Mouse (Mus musculus) lung, embryonic 16.5 days (tissue): ENCODE measurements around the gene Trpv2. TPM values are rescaled to one million over a fixed set of nuclear protein-coding genes. Genes with fewer than 3 reads are reported as not detected.

Experiments
- ATAC-seq: fragments of 200-750 bp; cut with Nextera tagmentation; 2 replicates; pipeline ENCODE4 v1.8.0; 2017; ENCODE audit warnings: low read depth, mild to moderate bottlenecking, moderate library complexity
- H3K27ac ChIP-seq: fragments of 300-500 bp; sonication (generic); 2 replicates; pipeline ENCODE4 v1.5.1; 2014; ENCODE audit warnings: mild to moderate bottlenecking, control low read depth, low read length
- H3K27me3 ChIP-seq: fragments of 300-500 bp; sonication (generic); 2 replicates; pipeline ENCODE4 v1.6.1; 2014; ENCODE audit warnings: low read depth, low read length, mixed read lengths; ENCODE audit not compliant: control insufficient read depth, insufficient read depth
- H3K36me3 ChIP-seq: fragments of 300-500 bp; sonication (generic); 2 replicates; pipeline ENCODE4 v1.6.1; 2014; ENCODE audit warnings: low read length; ENCODE audit not compliant: control insufficient read depth, insufficient read depth
- H3K4me1 ChIP-seq: fragments of 300-500 bp; sonication (generic); replicated peaks from 2 replicates; pipeline ENCODE4 v1.6.1; 2014; ENCODE audit warnings: low read length, mixed read lengths; ENCODE audit not compliant: control insufficient read depth, insufficient read depth
- H3K4me2 ChIP-seq: fragments of 300-500 bp; sonication (generic); 2 replicates; pipeline ENCODE4 v1.6.1; 2014; ENCODE audit warnings: low read depth, low read length, control low read depth
- H3K4me3 ChIP-seq: fragments of 300-500 bp; sonication (generic); 2 replicates; pipeline ENCODE4 v1.5.1; 2014; ENCODE audit warnings: mild to moderate bottlenecking, low read length, control low read depth
- H3K9ac ChIP-seq: fragments of 300-500 bp; sonication (generic); 2 replicates; pipeline ENCODE4 v1.6.1; 2014; ENCODE audit warnings: low read length, control low read depth
- H3K9me3 ChIP-seq: fragments of 300-500 bp; sonication (generic); 2 replicates; pipeline ENCODE4 v1.6.1; 2016; ENCODE audit warnings: low read length; ENCODE audit not compliant: control insufficient read depth
- WGBS: fragments of 180-500 bp; shearing (Covaris S2); extraction: QIAGEN DNeasy Blood & Tissue Kit; methylation state at CpG from one replicate; pipeline ENCODE4 v1.1.7; 2014; 5-methylcytosine and 5-hydroxymethylcytosine counted together
- polyA plus RNA-seq: library from polyadenylated mRNA; unstranded; fragments of >200 nt; fragmentation: Nextera tagmentation; extraction: Ambion mirVana; gene quantifications from 2 replicates; pipeline ENCODE4 v1.2.1, GENCODE M21; 2015

Gene Trpv2
- polyA plus RNA-seq, 1 experiment from 2014 or later = 4.8 TPM

- 82% methylated on average over 2 of the region's 2 CpGs for WGBS
- Histone ChIP-seq H3K27ac (no peak overlapping the region), H3K27me3 (no peaks in the 10 kb centered on the region), H3K36me3 (no peaks in the 10 kb centered on the region), H3K9ac (no peak overlapping the region), H3K4me2 (no peak overlapping the region), H3K4me1 (no peaks in the 10 kb centered on the region), H3K4me3 (no peak overlapping the region), H3K9me3 (no peaks in the 10 kb centered on the region)
- no peak for ATAC-seq
Observed at GRCm38 (mm10) chr11:62591026-62591425, 16.7 kb downstream of the Trpv2 start.

- H3K9me3 ChIP-seq = no peaks in the 10 kb centered on the region
- H3K36me3 ChIP-seq = no peaks in the 10 kb centered on the region
- no peak overlapping the region for H3K27ac ChIP-seq
- no peak overlapping the region for H3K4me2 ChIP-seq
- H3K4me1 ChIP-seq = no peaks in the 10 kb centered on the region
- 54% methylated on average over 8 of the region's 8 CpGs for WGBS
- H3K4me3 ChIP-seq = no peak overlapping the region
- H3K27me3 ChIP-seq = no peaks in the 10 kb centered on the region
- H3K9ac ChIP-seq = no peak overlapping the region
- peak; percentile 57 for ATAC-seq
Observed at GRCm38 (mm10) chr11:62591904-62592575, 17.8 kb downstream of the Trpv2 start.

DNA sequence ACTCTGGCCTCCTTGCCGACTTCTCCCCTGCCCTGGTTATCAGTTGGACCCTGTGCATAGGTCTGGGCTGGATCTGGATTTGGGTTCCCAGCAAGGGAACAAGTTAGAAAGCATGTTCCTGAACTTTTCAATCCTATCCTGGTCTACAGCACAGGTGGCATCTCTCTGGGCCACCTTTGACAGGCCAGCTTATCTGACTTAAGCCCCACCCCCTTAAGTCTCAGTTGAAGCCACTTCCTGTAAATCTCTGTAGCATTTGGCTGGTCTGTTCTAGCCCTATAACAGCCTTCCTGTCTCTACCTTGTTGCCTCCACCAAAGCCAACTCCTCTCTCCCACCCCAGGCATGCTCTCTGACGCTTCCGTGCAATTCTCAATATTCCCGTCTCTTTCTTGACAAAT, 24.3 kb downstream of the Trpv2 start:
- Histone ChIP-seq H3K9me3 (no peaks in the 10 kb centered on the region), H3K4me1 (peaks cover 15% of the 10 kb centered on the region), H3K4me2 (no peak overlapping the region), H3K9ac (peak overlapping the region; percentile 34; the same call in 1 of the 2 replicates), H3K27ac (no peak overlapping the region), H3K36me3 (no peaks in the 10 kb centered on the region), H3K4me3 (no peak overlapping the region), H3K27me3 (no peaks in the 10 kb centered on the region)
- ATAC-seq = no peak
- WGBS = 47% methylated on average over 4 of the region's 4 CpGs

DNA sequence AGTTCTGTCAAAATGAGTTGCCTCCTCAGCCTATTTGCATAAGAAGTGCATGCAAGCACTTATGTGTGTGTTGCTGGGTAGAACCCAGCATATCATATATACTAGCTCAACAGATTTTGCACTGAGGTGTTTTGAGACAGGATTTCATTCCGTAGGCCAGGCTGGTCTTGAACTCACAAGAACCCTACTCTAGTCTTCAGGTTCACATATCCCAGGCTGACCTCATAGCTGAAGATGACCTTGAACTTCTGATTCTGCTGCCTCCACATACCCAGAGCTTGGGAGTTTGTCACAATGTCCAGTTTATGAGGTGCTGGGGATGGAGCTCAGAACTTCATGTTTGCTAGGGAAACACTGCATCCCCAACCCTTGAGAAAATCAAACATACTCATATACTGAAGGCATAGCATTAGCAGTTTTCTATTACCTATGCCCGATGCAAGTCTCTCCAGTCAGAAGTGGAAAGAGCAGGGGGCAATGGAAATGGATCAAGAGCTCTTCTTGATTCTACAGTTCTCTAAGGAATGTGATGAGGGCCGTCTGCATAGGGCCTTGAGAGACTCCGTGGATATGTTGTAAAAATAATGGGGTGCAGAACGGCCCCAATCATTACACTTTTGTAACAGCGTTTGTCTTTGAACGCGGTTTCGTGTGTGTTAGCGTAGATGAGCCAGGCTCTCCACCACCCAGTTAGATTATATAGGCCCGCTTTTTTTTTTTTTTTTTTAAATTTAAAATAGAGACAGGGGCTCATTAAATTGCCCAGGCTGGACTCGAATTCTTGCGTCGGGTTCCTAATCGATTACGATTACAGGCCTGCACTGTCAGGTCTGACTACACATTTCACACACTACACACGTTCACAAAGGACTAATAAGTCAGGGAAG, 27.7 kb downstream of the Trpv2 start:
- ATAC-seq = peak; percentile 2; the same call in 1 of the 2 replicates
- peak overlapping the region; percentile 81 for H3K4me3 ChIP-seq
- WGBS = 8% methylated on average over 17 of the region's 17 CpGs
- H3K27me3 ChIP-seq = no peaks in the 10 kb centered on the region
- peak overlapping the region; percentile 67 for H3K4me2 ChIP-seq
- peaks cover 38% of the 10 kb centered on the region for H3K4me1 ChIP-seq
- peaks cover 26% of the 10 kb centered on the region for H3K36me3 ChIP-seq
- H3K9ac ChIP-seq = peak overlapping the region; percentile 75
- H3K9me3 ChIP-seq = no peaks in the 10 kb centered on the region
- H3K27ac ChIP-seq = peak overlapping the region; percentile 85

DNA sequence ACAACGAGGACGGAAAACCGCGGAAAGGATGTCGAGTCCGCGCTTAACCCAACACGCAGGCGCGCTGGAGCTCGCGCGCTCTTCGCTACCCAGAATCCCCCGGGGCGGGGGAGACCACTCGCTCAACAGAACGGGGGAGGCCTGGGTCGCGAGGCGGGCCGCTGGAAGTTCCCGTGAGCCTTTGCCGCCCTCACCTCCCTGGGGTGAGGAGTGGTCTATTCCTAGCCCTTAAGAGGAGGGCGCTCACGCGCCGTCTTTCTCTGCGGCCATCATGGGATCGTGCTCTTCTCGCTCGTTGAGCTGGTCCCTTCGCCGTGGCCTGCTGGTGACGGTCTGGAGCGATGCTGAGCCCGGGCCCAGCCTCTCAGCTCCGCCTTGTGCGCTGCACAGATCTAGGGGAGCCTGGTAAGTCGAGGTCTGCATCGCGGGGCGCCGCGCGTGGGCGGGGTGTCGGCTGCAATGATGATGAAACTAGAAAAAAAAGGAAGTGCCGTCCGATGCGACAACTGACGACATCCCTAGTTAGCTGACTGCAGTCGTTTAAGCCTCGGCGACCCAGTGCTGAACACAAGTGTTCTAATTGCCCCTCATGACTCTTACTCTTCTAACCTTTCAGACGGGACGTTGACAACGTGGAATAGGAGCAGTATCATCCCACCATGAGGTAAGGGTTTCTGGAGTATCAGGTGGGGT, 28.5 kb downstream of the Trpv2 start:
- Histone ChIP-seq H3K27ac (peak overlapping the region; percentile 94), H3K9me3 (no peaks in the 10 kb centered on the region), H3K4me2 (peak overlapping the region; percentile 72), H3K27me3 (no peaks in the 10 kb centered on the region), H3K9ac (peak overlapping the region; percentile 90), H3K4me3 (peak overlapping the region; percentile 81), H3K4me1 (peaks cover 38% of the 10 kb centered on the region), H3K36me3 (peaks cover 33% of the 10 kb centered on the region)
- WGBS = under 1% methylated on average over 58 of the region's 58 CpGs
- ATAC-seq = peak; percentile 95

- under 1% methylated on average over 13 of the region's 13 CpGs for WGBS
- peak overlapping the region; percentile 72 for H3K4me2 ChIP-seq
- peak overlapping the region; percentile 81 for H3K4me3 ChIP-seq
- H3K27ac ChIP-seq = peak overlapping the region; percentile 94
- H3K9ac ChIP-seq = peak overlapping the region; percentile 90
- H3K27me3 ChIP-seq = no peaks in the 10 kb centered on the region
- H3K4me1 ChIP-seq = peaks cover 34% of the 10 kb centered on the region
- peak; percentile 3; the same call in 1 of the 2 replicates for ATAC-seq
- no peaks in the 10 kb centered on the region for H3K9me3 ChIP-seq
- peaks cover 33% of the 10 kb centered on the region for H3K36me3 ChIP-seq
Observed at GRCm38 (mm10) chr11:62603312-62604056, 29.2 kb downstream of the Trpv2 start.

GRCm38 (mm10) chr11:62604123-62604706, 29.9 kb downstream of the Trpv2 start:
- H3K36me3 ChIP-seq = peaks cover 33% of the 10 kb centered on the region
- no peaks in the 10 kb centered on the region for H3K9me3 ChIP-seq
- peak overlapping the region; percentile 90 for H3K9ac ChIP-seq
- peak overlapping the region; percentile 72 for H3K4me2 ChIP-seq
- H3K4me3 ChIP-seq = peak overlapping the region; percentile 81
- peak overlapping the region; percentile 94 for H3K27ac ChIP-seq
- peaks cover 30% of the 10 kb centered on the region for H3K4me1 ChIP-seq
- no peak for ATAC-seq
- WGBS = 14% methylated on average over 5 of the region's 5 CpGs
- no peaks in the 10 kb centered on the region for H3K27me3 ChIP-seq

- ATAC-seq = no peak
- 18% methylated on average over 3 of the region's 3 CpGs for WGBS
- Histone ChIP-seq H3K4me2 (peak overlapping the region; percentile 72), H3K27me3 (no peaks in the 10 kb centered on the region), H3K9ac (peak overlapping the region; percentile 21; the same call in 1 of the 2 replicates), H3K27ac (peak overlapping the region; percentile 42; the same call in 1 of the 2 replicates), H3K4me1 (peaks cover 30% of the 10 kb centered on the region), H3K36me3 (peaks cover 35% of the 10 kb centered on the region), H3K4me3 (peak overlapping the region; percentile 81), H3K9me3 (no peaks in the 10 kb centered on the region)
Observed at GRCm38 (mm10) chr11:62604886-62605618, 30.8 kb downstream of the Trpv2 start.
